Mouse (Mus musculus): ENCODE data around the gene Herc3.
A peak's percentile ranks its signal among the peaks of the same experiment; 100 is the strongest.
"Not testable (repeated sequence)": the region's sequence is repeated elsewhere in the genome, so short reads cannot be mapped to it uniquely, and the experiment has no call there.

The Herc3 gene

DNA sequence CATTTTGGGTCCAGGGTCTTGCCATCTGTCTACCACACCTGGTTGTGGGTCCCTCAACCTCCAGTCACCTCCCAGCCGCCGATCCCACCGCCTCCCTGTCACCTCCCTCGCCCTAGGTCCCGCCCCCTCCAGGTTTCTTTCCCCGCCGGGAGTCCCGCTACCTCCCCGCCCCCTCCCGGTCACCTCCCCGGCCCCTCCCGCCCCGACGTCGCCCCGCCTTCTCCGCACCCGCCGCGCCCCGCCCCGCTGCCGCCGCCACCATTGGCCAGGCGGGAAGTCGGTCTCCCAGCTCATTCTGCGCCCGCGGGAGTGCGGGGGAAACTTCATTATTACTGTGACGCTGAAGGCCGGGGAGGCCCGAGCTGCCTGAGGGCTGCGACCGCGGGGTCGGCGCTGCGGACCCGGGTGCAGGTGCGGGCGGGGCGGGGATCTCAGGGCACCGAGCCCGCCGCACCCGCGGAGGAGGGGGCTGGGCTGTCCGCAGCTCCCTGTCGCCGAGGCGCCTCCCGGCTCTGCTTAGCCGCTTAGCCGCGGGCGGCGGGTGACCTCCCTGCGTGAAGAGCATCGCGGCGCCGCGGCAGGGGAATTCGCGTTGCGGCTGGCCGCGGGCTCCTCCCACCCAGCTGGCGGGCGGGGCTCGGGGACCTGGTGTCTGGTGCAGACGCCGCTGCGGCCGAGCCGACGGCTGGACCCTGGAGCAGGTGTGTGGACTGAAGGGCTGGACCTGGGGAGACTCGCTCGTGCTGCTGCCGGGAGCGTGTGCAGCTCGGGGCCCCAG, at the start of gene Herc3:
Gene Herc3 (plus strand): TSS at position 234 of the 778 bp plus-strand sequence.
- DNase-seq (ENCODE audit: low read depth, low spot score) = peak; percentile 60

DNA sequence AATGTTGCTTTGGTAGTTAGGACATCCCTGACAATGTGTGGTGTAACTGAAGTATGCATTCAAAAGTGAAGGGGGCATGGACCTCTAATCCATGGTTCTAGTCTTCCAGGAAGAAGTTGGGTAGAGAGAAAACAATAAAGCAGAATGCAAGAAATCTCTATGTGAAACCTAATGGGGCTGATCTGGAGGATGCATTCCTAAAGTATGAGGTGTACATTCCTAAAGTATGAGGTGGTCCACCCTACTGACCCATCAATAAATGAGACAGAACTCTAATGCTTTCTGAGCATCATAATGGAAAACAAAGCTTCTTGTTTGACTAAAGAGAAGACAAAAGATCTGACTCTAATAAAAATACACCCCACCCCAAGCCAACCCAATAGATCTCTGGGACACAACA, 29.9 kb upstream of the Herc3 start:
- DNase-seq (ENCODE audit: low read depth, low spot score) = no peak

DNA sequence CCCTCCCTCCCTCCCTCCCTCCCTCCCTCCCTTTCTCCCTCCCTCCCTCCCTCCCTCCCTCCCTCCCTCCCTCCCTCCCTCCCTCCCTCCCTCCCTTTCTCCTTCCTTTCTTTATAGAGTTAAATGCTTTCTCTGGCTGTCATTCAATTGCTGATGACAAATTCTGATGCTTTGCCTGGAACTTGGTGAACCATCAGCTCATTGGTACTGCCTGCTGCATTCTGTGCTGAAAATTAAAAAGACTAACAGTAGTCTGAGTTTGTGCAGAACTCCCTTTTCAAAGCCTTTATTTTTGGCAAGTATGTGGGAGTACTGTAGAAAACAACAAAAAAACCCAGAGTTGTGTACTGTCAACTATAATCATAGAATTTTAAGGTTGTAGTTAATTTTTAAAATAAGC, 16.9 kb upstream of the Herc3 start:
- DNase-seq (ENCODE audit: low read depth, low spot score) = no peak

DNA sequence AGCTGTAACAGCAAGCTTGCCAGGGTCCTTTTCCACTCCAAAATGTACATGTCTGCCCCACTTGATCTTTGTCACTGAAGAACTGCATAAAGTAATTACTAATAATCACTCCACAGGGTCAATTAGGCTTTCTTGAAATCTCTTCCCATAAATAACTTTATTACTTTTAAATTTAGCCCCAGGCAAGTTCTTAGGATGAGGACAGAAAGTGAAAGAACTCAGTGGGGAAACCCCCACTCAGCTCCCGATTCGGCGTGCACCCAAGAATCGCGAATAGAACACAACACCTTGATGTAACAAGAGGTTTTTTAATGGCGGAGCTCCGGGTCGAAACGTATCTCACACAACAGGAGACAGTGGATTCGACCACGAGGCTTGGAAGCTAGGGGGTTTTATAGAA, 14.2 kb upstream of the Herc3 start:
- DNase-seq (ENCODE audit: low read depth, low spot score) = not testable (repeated sequence)

DNA sequence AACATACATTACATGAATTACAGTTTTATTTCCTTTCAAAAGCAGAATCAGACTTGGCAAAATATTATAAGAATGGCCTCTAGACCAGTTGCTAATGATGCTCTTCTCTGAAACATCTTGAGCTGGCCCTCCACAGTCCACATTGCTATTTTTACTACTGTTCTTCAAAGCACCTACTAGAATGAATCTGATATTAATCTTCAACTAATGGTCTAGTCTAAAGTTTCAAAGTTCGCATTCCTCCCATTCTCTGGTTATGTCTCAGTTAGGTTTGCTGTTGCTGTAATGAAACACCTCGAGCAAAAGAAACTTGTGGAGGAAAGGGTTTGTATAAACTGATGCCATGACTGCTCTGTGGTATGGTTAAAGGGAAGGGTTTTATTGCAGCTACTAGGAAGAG, 5.6 kb upstream of the Herc3 start:
- no peak for DNase-seq (ENCODE audit: low read depth, low spot score)

DNA sequence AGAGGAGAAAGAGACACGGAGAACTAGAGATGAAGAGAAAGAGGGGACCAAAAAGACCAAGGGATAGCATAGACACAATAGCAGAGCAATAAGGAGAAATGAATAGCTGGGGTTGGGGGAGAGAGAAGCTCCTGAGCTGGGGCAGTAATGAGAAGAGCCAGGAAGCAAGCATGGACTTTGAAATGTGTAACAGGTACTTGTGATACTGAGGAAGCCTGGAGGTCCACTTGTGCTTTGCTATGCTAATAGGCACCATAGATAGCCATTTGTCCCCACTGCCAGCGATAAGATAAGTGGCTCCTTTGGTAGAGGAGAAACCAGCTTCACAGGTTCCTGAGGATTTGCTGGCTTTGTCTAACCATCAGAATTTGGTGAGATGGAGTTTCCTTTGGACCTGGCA, 5.2 kb upstream of the Herc3 start:
- DNase-seq (ENCODE audit: low read depth, low spot score) = no peak

DNA sequence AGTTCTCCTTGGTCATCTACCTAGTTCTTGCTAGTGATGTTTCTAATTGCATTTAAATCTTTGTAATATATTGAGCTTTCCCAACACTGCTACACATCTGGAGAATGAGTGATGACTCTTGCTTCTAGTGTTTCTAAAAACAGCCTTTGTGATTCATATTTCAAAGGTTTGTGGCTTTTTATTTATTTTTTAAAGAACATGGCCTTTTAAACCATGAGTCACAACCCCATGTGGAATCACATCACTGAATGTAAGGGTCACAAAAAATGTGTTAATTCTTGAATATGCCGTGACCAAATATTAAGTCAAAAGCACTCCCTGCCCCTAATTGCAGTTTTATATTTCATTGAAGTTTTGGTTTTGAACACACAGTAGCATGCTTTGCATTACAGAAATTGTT, 2.7 kb upstream of the Herc3 start:
- DNase-seq (ENCODE audit: low read depth, low spot score) = no peak

DNA sequence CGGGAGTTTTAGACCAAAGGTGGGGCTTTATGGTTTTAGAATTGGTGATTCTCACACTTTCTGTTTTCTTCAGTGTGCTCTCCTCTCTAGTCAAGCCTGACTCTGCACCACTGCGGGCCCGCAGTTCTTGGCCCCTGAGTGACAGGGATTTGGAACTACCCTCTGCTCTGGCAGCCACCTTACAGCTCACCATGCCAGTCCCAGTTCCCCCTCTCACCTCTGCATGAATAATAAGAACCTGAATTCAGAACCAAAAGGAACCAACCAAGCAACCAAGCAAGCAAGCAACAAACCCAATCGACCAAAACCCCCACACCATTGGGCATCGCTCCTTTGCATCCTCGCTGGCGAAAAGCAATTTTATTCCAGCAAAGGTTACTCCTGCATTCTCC, 429 bp upstream of the Herc3 start:
- DNase-seq (ENCODE audit: low read depth, low spot score) = no peak

DNA sequence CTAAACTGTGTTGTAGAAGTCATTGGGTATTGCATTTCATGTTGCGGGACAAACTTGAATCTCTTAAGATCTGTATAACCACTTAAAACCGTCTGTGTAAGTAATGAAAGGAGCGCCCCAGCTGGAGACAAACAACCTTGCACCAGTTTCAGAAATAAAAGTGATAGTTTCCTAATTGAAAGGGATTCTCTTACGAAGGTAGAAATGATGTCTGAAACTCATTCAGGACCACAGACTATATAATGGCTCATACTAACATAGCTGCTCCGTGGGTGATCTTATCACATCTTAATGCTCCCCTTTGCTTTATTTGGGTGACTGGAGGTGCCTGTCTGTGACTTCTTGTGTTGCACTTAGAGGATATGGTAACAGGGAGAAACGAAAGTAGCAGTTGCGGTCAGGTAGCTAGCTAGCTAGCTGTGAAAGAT, 1.3 kb downstream of the Herc3 start:
- DNase-seq (ENCODE audit: low read depth, low spot score) = no peak

DNA sequence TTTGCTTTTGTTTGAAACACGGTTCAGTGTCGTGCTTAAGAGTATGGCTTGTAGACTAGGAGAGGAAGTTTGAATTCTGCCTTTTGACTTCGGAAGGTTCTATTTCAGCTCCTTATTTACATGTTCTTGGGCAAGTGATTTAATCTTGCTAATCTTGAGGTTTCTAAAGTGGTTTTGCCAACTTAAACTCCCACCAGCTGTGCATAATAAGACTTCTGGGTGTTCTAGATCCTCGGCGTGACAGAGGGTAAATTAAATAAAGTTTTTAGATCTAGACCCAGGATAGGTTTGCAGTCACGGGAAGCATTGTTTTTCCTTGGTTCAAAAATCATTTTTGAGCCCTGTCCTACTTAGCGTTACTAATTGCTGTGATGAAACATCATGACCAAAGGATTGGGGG, 3.2 kb downstream of the Herc3 start:
- DNase-seq (ENCODE audit: low read depth, low spot score) = no peak

DNA sequence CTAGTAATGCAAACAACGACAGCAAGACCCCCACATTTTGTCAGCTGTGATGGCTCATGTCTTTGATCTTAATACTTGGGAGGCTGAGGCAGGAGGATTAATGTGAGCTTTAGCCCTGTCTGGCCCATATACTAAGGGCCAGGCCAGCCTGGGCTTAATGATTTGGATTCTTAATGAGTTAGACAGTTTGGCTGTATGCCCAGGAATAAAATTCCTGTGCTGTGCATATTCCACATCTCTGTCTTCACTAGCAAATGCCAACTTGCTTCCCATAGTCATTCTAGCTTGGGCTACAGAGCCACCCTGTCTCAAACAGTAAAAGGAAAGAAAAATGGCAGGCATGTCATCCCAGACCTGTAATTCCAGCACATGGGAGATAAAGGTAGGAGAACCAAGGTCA, 4.3 kb downstream of the Herc3 start:
- DNase-seq (ENCODE audit: low read depth, low spot score) = no peak

DNA sequence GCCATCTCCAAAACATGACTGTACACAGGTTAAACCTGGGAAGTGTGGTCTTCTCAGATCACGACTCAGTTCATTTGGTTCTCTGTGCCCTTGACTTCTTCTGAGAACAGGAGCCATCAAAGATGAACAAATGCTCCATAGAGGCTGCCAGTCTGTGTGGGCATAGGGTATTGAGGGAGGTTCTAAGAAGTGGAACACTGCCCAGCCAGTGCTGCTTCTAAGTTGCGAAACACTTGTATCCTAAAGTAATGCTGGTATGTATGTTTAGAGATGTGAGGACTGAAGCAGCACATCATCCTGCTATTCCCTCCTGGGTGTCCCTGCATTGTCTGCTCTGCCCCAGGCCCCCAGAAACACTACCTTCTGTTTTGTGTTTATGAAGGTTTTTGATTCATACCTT, 5.2 kb downstream of the Herc3 start:
- DNase-seq (ENCODE audit: low read depth, low spot score) = no peak

DNA sequence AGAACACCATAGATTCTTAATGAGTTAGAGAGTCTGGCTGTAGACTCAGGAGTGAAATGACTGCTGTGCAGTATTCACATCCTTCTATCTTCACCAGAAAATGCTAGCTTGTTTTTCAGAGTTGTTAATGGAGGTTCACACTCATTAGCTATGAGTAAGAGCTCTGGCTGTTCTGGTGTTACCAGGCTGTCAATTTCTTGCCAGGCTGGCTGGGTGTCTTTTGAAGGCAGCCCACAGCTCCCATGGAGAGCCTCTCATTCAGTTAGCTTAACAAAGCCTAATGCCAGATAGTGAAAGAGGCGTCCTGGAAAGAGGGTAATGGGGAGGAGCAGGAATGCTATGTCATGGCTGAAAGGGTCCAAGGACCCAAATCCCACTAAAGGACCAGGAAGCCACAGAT, 6.7 kb downstream of the Herc3 start:
- no peak for DNase-seq (ENCODE audit: low read depth, low spot score)

DNA sequence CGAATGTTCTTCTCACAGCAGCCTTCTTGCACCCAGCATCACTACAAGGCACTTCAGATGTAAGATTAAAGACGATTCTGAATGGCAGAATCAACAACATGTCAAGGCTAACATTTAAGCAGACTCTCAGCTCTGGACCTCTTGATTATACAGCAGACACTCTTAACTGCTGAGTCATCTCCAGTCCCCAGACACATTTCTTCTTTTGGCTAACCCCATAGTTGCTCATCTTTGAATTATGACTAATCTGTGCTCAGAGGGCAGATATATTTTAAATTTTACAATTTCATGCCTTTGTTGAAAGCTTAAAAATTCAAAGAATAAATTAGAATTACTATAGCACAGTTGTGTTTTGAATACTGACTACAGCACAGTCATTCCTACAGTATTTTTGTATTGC, 9.9 kb downstream of the Herc3 start:
- DNase-seq (ENCODE audit: low read depth, low spot score) = no peak

DNA sequence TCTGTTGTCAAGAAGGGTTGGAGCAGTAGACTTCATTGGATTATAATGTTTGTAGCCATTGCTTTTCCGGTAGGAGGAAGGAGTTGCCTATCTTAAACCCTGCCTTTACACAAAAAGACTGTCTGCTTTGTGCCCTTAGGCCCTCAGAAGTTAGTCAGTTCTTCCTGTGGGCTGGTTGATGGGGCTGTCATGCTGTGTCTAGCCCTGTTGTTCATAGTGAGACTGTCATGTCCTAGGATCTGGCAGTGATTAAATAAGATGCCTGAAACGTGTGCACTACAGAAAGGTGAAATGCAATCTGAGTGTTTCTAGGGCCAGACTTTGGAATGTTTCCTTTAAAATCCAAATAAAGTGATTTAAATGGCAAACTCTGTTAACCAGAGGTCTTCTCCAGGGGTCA, 10.9 kb downstream of the Herc3 start:
- DNase-seq (ENCODE audit: low read depth, low spot score) = no peak

DNA sequence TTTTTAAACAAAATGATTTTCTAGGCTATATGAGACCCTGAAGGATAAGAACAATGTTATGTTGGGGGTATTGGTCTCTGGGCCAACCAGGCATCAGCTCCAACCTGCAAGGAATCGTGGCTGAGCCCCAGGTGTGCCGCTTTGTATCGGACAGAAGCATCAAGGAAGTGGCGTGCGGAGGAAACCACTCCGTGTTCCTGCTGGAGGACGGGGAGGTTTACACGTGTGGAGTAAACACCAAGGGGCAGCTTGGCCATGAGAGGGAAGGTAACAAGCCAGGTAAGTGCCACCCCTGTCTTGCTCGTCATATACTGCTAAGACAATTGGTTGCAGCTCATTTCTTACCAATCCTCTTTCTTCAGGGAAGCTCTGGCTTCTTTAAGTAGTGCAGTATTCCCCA, 12.3 kb downstream of the Herc3 start:
- DNase-seq (ENCODE audit: low read depth, low spot score) = no peak

DNA sequence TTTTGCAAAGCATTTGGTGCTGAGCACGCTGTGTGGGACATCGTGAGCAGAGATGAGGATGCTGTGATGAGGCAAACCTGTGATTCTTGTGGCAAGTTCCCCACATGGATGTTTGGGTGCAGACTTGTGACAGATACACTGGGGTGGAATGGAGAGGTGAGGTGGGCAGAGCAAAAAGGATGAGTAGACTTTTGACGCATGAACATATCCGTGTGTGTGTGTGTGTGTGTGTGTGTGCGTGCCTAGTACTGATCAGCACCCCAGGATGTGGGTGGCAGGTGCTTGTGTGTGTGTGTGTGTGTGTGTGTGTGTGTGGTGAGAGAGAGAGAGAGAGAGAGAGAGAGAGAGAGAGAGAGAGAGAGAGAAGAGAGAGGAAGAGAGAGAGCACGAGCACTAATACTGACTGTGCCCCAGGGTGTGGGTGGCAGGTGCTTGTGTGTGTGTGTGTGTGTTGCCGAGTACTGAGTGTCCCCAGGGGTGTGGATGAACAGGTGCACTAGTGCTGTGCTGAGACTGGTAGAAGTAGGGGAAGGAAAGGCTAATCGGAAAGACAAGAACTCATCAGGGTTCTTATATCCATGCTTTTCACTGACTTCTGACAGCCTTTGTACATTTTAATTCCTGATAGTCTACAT, 13.0 kb downstream of the Herc3 start:
- no peak for DNase-seq (ENCODE audit: low read depth, low spot score)

DNA sequence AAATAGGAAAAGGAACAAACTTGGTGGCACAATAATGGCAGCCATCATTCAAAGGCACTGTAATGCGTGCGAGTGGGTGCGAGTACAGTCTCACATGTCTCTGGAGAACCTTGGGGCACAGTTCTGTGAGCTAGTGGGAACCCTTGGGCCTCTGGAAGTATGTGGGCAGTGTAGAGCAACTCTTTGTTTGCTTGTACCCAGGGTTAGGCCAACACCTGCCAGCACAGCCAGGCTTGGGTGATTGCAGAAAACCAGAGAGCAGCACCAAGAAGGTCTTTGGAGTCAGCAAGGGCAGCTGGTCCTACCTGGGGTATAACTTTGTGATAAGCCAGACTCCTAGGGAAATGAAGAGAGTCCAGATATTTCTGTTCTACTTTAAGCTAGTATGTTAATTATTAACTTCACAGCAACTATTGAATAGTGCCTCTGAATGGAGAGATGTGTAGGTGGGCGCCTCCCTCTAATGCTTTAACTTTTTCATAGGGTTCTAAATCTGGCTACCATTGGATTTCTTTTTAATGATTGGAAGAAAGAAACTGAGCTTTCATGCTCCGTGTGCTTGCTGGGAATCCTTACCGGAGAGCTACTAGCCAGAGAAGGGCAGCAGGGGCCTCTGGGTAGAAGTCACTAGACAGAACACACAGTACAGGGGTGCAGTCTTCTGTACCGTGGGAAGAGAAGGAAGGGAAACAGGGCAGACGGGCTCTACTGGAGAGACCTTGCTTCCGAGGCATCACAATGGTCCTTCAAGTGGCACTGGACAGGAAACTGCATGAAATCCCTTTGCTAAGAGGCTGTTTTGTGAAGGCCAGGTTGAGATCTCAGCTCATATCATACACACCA, 15.8 kb downstream of the Herc3 start:
- DNase-seq (ENCODE audit: low read depth, low spot score) = no peak

DNA sequence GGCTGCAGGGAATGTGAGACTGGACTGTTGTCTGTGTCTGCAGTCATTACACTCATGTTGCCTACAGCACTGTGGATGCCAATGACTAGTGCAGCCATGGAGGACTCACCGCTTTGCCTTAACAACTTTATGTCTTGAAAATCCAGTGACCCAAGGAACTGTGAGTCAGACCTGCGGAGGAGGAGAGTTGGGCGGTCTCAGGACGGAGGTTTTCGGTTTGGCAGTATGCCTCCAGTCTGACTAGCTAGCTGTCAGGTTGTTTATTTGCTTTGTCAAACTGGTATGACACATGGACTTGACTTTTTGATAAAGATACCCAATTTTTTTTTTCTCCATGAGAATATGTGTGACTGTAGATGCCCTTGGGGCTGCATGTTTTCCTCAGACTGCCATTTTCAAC, 16.6 kb downstream of the Herc3 start:
- DNase-seq (ENCODE audit: low read depth, low spot score) = no peak

DNA sequence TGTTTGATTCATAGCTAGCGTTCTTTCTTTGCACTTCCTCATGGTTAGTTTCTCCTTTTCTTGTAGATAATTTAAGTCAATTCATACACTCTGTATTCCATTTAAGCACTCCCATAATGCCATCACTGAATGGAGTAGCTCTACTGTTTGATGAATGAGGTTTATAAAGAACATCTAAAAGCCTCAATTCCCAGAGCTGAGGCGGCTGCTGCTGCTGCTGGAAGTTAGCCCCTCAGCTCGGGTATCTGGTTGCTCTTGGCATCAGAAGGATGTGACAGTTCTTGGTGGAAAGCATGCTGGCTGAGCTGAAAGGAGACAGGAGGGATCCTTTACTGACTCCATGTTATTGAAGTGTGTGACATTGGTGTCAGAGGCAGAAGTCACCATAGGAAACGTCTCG, 18.1 kb downstream of the Herc3 start:
- DNase-seq (ENCODE audit: low read depth, low spot score) = no peak

DNA sequence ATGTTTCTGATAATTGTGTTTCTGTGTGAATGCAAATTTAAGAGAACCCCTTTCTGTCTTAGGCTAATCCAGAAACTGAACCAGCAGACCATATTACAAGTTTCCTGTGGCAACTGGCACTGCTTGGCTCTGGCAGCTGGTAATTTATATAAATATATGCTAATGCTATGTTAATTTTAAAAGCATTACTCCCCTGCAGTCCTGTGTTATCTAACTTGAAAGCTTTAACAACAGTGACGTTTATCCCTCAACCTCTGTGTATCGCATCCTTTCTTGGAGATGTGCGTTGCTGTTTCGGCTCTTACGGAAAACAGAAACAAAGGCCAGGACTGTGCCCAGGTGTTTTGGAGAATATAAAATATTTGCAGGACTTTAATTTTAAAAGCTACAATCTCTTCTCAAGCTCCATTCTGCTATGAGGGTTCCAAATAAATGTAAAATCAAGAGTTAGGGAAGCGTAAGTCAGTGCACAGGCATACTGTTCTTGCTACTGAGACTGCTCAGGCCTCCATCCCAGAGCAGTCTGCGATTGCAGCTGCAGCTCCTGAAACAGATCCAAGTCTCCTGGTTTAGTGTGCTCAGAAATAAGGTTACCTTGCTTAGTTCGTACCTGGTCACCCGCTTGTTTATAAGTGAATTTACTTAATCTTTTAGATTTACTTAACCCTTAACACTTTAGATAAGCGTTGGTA, 24.6 kb downstream of the Herc3 start:
- no peak for DNase-seq (ENCODE audit: low read depth, low spot score)

DNA sequence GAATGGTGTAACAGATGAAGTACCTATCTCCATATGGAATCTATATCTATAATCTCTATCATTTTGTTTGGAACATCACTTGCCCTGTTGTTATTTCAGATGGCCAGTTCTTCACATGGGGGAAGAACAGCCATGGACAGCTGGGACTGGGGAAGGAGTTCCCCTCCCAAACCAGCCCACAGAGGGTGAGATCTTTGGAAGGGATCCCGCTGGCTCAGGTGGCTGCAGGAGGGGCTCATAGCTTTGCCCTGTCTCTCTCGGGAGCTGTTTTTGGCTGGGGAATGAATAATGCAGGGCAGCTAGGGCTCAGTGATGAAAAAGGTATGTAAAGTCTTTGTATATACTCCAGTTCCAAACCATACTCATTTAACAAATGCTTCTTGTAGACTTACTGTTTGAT, 25.2 kb downstream of the Herc3 start:
- DNase-seq (ENCODE audit: low read depth, low spot score) = no peak
